Mouse (Mus musculus) embryonic facial prominence, embryonic 11.5 days (tissue): Measurements from ENCODE around the gene Abca6. TPM values are rescaled to one million over a fixed set of nuclear protein-coding genes. Genes with fewer than 3 reads are reported as not detected.
A peak's percentile ranks its signal among the peaks of the same experiment; 100 is the strongest.

Source experiments
- ATAC-seq: fragments of 200-750 bp; cut with Nextera tagmentation; replicated peaks from 2 replicates; pipeline ENCODE4 v1.8.0; 2017; ENCODE audit warnings: low read depth; ENCODE audit not compliant: insufficient number of reproducible peaks, low FRiP score, low TSS enrichment
- DNase-seq: peaks from one replicate; pipeline ENCODE4 v3.0.0-alpha.2; 2015; ENCODE audit warnings: low spot score
- H3K27ac ChIP-seq: fragments of 300-500 bp; sonication (generic); replicated peaks from 2 replicates; pipeline ENCODE4 v1.5.1; 2014; ENCODE audit warnings: mild to moderate bottlenecking, low read depth, low read length, control low read depth
- H3K27me3 ChIP-seq: fragments of 300-500 bp; sonication (generic); 2 replicates; pipeline ENCODE4 v1.6.1; 2014; ENCODE audit warnings: mild to moderate bottlenecking, low read length, moderate library complexity, mixed read lengths; ENCODE audit not compliant: control insufficient read depth, insufficient read depth
- H3K36me3 ChIP-seq: fragments of 300-500 bp; sonication (generic); replicated peaks from 2 replicates; pipeline ENCODE4 v1.6.1; 2014; ENCODE audit warnings: low read depth, mild to moderate bottlenecking, low read length, moderate library complexity, mixed read lengths; ENCODE audit not compliant: control insufficient read depth, insufficient read depth
- H3K4me1 ChIP-seq: fragments of 300-500 bp; sonication (generic); 2 replicates; pipeline ENCODE4 v1.6.1; 2014; ENCODE audit warnings: low read length, mixed read lengths; ENCODE audit not compliant: control insufficient read depth, insufficient read depth
- H3K4me2 ChIP-seq: fragments of 300-500 bp; sonication (generic); 2 replicates; pipeline ENCODE4 v1.6.1; 2014; ENCODE audit warnings: low read depth, mild to moderate bottlenecking, control low read depth, low read length, moderate library complexity
- H3K4me3 ChIP-seq: fragments of 300-500 bp; sonication (generic); 2 replicates; pipeline ENCODE4 v1.5.1; 2014; ENCODE audit warnings: low read depth, low read length, control low read depth
- H3K9ac ChIP-seq: fragments of 300-500 bp; sonication (generic); replicated peaks from 2 replicates; pipeline ENCODE4 v1.6.1; 2014; ENCODE audit warnings: mild to moderate bottlenecking, control low read depth, low read length
- H3K9me3 ChIP-seq: fragments of 300-500 bp; sonication (generic); replicated peaks from 2 replicates; pipeline ENCODE4 v1.6.1; 2016; ENCODE audit warnings: mild to moderate bottlenecking, low read length, inconsistent platforms, mixed read lengths; ENCODE audit not compliant: control insufficient read depth
- WGBS: fragments of 180-500 bp; shearing (Covaris S2); extraction: QIAGEN DNeasy Blood & Tissue Kit; methylation state at CpG from one replicate; pipeline ENCODE4 v1.1.7; 2014; 5-methylcytosine and 5-hydroxymethylcytosine counted together
- polyA plus RNA-seq: library from polyadenylated mRNA; unstranded; fragments of >200 nt; fragmentation: Nextera tagmentation; extraction: Ambion mirVana; gene quantifications from 2 replicates; pipeline ENCODE4 v1.2.1, GENCODE M21; 2014

Abca6 gene
- polyA plus RNA-seq, 1 experiment from 2014 or later: 0.25 TPM

DNA sequence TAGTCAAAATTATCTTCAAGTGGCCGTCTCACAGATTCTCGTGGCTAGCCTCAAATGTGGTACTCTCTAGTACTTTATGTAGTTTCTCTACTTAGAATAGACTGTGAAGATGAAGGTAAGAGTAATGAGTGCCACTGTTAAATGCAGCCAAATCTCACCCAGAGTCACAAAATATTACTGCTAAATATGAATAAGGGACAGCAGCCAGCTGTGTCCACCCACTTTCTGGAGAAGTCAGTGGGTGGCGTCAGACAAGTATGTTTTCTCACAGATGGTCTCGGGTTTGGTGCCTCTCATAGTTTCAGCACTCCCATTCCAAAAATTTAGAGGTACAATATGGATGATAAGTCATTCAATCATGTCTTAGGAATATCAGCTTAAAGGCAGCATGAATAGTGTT lies 56.3 kb downstream of the Abca6 start:
- no peak overlapping the region for H3K4me3 ChIP-seq
- no peaks in the 10 kb centered on the region for H3K4me1 ChIP-seq
- H3K27ac ChIP-seq: no peak overlapping the region
- no peak overlapping the region for H3K9ac ChIP-seq
- no peak for ATAC-seq
- no peaks in the 10 kb centered on the region for H3K9me3 ChIP-seq
- no peak for DNase-seq
- no peaks in the 10 kb centered on the region for H3K36me3 ChIP-seq
- H3K4me2 ChIP-seq: no peak overlapping the region
- no peaks in the 10 kb centered on the region for H3K27me3 ChIP-seq
- WGBS: 88% methylated on average over 4 of the region's 4 CpGs

DNA sequence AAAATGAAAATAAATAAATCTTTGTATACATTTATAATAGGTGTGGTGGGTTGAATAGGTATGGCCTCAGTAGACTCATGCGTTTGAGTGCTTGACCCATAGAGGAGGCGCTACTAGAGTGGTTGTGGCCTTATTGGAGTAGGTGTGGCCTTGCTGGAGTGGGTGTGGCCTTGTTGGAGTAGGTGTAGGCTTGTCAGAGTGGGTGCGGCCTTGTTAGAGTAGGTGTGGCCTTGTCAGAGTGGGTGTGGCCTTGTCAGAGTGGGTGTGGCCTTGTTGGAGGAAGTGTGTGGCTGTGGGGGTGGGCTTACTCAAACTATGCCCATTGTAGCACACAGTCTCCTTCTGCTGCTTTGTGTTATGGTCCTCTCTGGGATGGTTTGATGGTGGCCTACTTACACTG lies 80.4 kb downstream of the Abca6 start:
- Histone ChIP-seq H3K4me3 (no peak overlapping the region), H3K27me3 (no peaks in the 10 kb centered on the region), H3K27ac (no peak overlapping the region), H3K9me3 (no peaks in the 10 kb centered on the region), H3K36me3 (no peaks in the 10 kb centered on the region), H3K4me2 (no peak overlapping the region), H3K4me1 (no peaks in the 10 kb centered on the region), H3K9ac (no peak overlapping the region)
- no peak for ATAC-seq
- WGBS: 91% methylated on average over 3 of the region's 3 CpGs
- no peak for DNase-seq

DNA sequence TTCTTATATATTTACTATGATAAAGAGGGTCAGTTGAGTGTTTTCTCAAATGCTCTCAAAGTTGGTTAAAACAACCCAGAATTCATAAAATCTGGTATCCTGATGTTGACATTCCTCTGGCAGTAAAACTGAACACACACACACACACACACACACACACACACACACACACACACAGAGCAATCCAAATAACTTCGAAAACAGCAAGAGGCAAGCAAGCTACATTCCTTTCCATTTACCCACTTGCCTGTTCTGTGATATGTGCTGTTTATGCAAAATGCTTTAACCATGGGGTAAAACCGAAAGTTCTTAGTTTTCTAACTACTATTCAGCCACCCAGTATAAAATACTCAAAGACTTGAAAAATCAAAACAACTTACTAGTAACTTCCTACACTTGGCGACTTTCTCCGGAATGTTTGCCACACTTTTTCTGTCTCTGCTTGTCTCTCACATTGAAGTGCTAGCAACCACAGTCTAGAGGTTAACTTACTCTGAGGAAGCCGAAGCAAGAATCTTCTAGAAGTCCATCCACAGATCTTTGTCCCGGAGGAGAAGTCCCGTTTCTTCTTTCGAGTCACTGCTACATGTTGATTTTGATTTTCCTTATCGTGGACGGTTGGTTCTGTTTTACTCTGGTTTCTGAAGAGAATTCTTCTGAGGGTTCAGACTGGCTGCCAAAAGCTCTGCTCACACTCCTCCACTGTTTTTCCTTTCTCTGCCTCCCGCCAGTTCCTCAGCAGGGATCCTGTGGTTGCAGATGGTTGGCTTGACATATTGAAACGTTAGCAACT lies 83.9 kb downstream of the Abca6 start, which contains the start of gene Abca9:
Gene Abca9, minus strand, starts transcription at position 738 of the 793 bp plus-strand sequence.
- H3K9me3 ChIP-seq: no peaks in the 10 kb centered on the region
- H3K9ac ChIP-seq: no peak within 1 kb of the TSS
- DNase-seq (no peak), ATAC-seq (no peak)
- H3K4me3 ChIP-seq: no peak within 1 kb of the TSS
- H3K4me1 ChIP-seq: no peaks in the 10 kb centered on the region
- no peaks in the 10 kb centered on the region for H3K27me3 ChIP-seq
- no peak within 1 kb of the TSS for H3K4me2 ChIP-seq
- WGBS: 46% methylated on average over 12 of the region's 12 CpGs
- no peaks in the 10 kb centered on the region for H3K36me3 ChIP-seq
- H3K27ac ChIP-seq: no peak within 1 kb of the TSS

DNA sequence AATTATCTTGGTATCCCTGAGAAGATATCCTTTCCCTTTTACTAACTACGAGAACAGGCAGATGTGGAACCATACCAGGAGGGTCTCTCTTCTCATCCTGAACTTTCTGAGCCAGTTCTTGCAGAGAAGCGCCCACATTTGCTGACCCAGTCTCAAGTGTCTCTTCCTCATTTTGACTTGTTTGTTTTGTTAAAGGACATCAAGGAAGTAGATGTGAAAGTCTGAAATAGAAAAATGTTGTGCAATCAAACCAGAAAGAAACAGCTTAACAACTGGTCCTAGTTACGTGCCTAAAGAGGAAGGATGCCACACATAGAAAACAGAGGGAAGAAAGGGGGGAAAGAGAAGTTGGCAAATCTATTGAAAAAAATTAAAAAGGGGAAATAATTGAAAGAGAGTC lies 85.8 kb downstream of the Abca6 start:
- Histone ChIP-seq H3K4me2 (no peak overlapping the region), H3K36me3 (no peaks in the 10 kb centered on the region), H3K27me3 (no peaks in the 10 kb centered on the region), H3K9ac (no peak overlapping the region), H3K27ac (no peak overlapping the region), H3K4me3 (no peak overlapping the region), H3K4me1 (no peaks in the 10 kb centered on the region), H3K9me3 (no peaks in the 10 kb centered on the region)
- peak; percentile 23 for DNase-seq
- 17% methylated on average over 3 of the region's 3 CpGs for WGBS
- no peak for ATAC-seq

DNA sequence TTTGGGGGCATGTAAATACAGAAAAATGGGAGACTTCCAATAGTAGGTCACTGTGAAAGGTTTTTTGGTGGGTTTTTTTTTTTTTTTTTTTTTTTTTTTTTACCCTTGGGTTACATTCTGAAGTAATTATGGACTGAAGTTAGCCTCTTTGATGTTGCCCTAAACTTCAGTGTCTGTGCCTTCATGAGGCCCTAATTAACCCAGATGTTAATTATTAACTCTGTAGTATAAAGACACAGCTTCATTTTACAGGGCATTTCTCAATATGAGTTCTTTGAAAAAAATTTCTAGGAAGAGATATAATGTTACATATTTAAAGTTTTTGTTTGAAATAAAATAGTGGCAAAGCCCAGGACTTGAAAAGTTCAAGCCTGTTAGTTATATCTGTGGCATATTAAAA lies 86.2 kb downstream of the Abca6 start:
- Histone ChIP-seq H3K27me3 (no peaks in the 10 kb centered on the region), H3K4me1 (no peaks in the 10 kb centered on the region), H3K27ac (no peak overlapping the region), H3K9me3 (no peaks in the 10 kb centered on the region), H3K4me3 (no peak overlapping the region), H3K4me2 (no peak overlapping the region), H3K36me3 (no peaks in the 10 kb centered on the region), H3K9ac (no peak overlapping the region)
- ATAC-seq (no peak), DNase-seq (peak; percentile 20)

DNA sequence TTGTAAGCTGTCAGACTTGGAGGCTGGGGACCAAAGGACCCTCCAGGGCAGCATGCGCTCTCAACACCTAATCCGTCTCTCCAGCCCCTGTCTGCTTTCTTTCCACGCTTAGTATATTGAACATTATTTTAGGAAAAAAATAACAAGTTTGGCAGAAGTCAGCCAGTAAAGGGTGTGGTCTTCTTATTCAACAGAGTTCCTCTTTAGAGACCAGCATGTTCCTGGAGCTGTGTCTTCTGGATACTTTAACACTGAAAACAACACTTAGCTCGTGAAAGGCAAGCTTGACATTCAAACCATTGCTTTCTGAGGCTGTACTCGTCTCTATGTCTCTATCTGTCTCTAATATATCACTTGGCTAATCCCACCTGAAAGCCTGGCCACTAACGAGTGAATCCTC lies 94.5 kb downstream of the Abca6 start:
- no peak overlapping the region for H3K9ac ChIP-seq
- H3K27ac ChIP-seq: no peak overlapping the region
- H3K4me1 ChIP-seq: no peaks in the 10 kb centered on the region
- ATAC-seq (no peak), DNase-seq (no peak)
- H3K27me3 ChIP-seq: no peaks in the 10 kb centered on the region
- H3K36me3 ChIP-seq: no peaks in the 10 kb centered on the region
- WGBS: 71% methylated on average over 6 of the region's 6 CpGs
- no peaks in the 10 kb centered on the region for H3K9me3 ChIP-seq
- no peak overlapping the region for H3K4me2 ChIP-seq
- H3K4me3 ChIP-seq: no peak overlapping the region

DNA sequence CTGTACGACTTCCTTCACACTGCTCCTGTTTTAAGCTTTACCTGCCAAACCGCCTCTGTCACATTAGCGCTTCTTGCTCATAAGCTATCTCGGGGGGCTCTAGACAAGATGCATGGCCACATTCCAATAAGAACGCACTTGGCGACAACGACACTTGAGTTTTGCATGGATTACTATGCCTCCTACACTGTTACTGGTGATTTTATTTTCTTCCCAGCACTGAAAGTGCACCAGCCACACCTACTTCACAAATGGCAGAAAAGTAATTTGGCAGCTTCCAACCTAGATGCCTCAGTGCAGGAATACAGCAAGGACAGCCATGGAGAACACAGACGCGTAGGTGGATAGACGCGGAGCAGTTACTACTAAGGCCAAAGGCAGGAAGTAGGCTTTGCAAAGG lies 95.6 kb downstream of the Abca6 start:
- Histone ChIP-seq H3K4me1 (no peaks in the 10 kb centered on the region), H3K27ac (no peak overlapping the region), H3K36me3 (no peaks in the 10 kb centered on the region), H3K9me3 (no peaks in the 10 kb centered on the region), H3K9ac (no peak overlapping the region), H3K4me2 (no peak overlapping the region), H3K4me3 (no peak overlapping the region), H3K27me3 (no peaks in the 10 kb centered on the region)
- WGBS: 95% methylated on average over 11 of the region's 11 CpGs
- DNase-seq (no peak), ATAC-seq (no peak)

DNA sequence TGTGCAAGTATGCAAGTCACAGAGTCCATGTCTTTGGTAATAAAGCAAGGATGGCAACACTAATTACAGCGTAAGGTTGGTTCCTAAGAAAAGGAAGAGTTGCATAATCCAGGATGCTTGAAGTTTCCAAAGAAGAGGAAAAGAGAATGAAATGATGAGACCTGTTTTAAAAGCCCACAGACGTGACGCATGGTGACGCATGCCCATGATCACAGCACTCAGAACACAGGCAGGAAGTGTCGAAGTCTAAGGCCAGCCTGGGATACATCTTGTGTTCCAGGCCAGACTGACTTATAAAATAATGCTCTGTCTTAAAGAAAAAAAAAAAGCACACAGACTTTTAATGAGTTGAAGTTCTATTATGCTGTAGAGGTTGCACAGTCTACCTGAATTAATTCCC lies 103.9 kb downstream of the Abca6 start:
- ATAC-seq (no peak), DNase-seq (no peak)
- Histone ChIP-seq H3K27me3 (no peaks in the 10 kb centered on the region), H3K4me3 (no peak overlapping the region), H3K27ac (no peak overlapping the region), H3K36me3 (no peaks in the 10 kb centered on the region), H3K9me3 (no peaks in the 10 kb centered on the region), H3K4me1 (no peaks in the 10 kb centered on the region), H3K4me2 (no peak overlapping the region), H3K9ac (no peak overlapping the region)
- 90% methylated on average over 5 of the region's 5 CpGs for WGBS
